Mouse (Mus musculus) E14TG2a.4 (cell line): ENCODE results near the gene Clasrp.

ENCODE experiments used
- H3K27me3 ChIP-seq: 2 replicates; pipeline ENCODE4 v1.6.1; 2014; ENCODE audit warnings: low read length, control low read depth; ENCODE audit not compliant: insufficient read depth
- H3K36me3 ChIP-seq: 2 replicates; pipeline ENCODE4 v1.6.1; 2014; ENCODE audit warnings: low read length, control low read depth; ENCODE audit not compliant: insufficient read depth
- H3K4me1 ChIP-seq: replicated peaks from 2 replicates; pipeline ENCODE4 v1.6.1; 2014; ENCODE audit warnings: low read depth, low read length, control low read depth
- H3K4me3 ChIP-seq: replicated peaks from 2 replicates; pipeline ENCODE4 v1.5.1; 2014; ENCODE audit warnings: mild to moderate bottlenecking, low read length
- H3K9me3 ChIP-seq: 2 replicates; pipeline ENCODE4 v1.6.1; 2014; ENCODE audit warnings: low read length, control low read depth
- CTCF ChIP-seq: conservative IDR thresholded peaks from 2 replicates; pipeline ENCODE4 v1.5.1; 2014; ENCODE audit warnings: low read length
- NANOG ChIP-seq: IDR thresholded peaks from 2 replicates; pipeline ENCODE4 v1.6.1; 2014; ENCODE audit warnings: borderline replicate concordance, low read length, mixed read lengths
- POU5F1 ChIP-seq: IDR thresholded peaks from 2 replicates; pipeline ENCODE4 v1.6.1; 2014; ENCODE audit warnings: low read length, borderline replicate concordance

Gene Clasrp

GRCm38 (mm10) chr7:19554168-19554567 is 50.1 kb downstream of the Clasrp start:
- Histone ChIP-seq H3K9me3 (no peaks in the 10 kb centered on the region), H3K27me3 (no peaks in the 10 kb centered on the region), H3K4me1 (peaks cover 53% of the 10 kb centered on the region), H3K36me3 (peaks cover 73% of the 10 kb centered on the region), H3K4me3 (no peak overlapping the region)
- no peak for TF ChIP-seq NANOG
- TF ChIP-seq CTCF = no peak
- no peak for TF ChIP-seq POU5F1

- no peak for TF ChIP-seq CTCF
- TF ChIP-seq NANOG = no peak
- TF ChIP-seq POU5F1 = no peak
- no peaks in the 10 kb centered on the region for H3K27me3 ChIP-seq
- H3K9me3 ChIP-seq = no peaks in the 10 kb centered on the region
- peaks cover 71% of the 10 kb centered on the region for H3K36me3 ChIP-seq
- no peak overlapping the region for H3K4me3 ChIP-seq
- H3K4me1 ChIP-seq = peaks cover 40% of the 10 kb centered on the region
Observed at GRCm38 (mm10) chr7:19552443-19552842, 51.8 kb downstream of the Clasrp start.

GRCm38 (mm10) chr7:19551634-19552033 is 52.7 kb downstream of the Clasrp start:
- Histone ChIP-seq H3K27me3 (no peaks in the 10 kb centered on the region), H3K4me1 (peaks cover 33% of the 10 kb centered on the region), H3K9me3 (no peaks in the 10 kb centered on the region), H3K36me3 (peaks cover 71% of the 10 kb centered on the region), H3K4me3 (no peak overlapping the region)
- TF ChIP-seq CTCF (no peak), POU5F1 (no peak), NANOG (no peak)

- Histone ChIP-seq H3K27me3 (no peaks in the 10 kb centered on the region), H3K4me3 (no peak overlapping the region), H3K36me3 (peaks cover 62% of the 10 kb centered on the region), H3K9me3 (no peaks in the 10 kb centered on the region), H3K4me1 (peaks cover 21% of the 10 kb centered on the region)
- no peak for TF ChIP-seq NANOG
Observed at GRCm38 (mm10) chr7:19549394-19549793, 54.9 kb downstream of the Clasrp start.

- Histone ChIP-seq H3K36me3 (peaks cover 61% of the 10 kb centered on the region), H3K27me3 (no peaks in the 10 kb centered on the region), H3K4me1 (0 out of 2 replicates have a peak, but pooled peaks cover 13% of the 10 kb centered on the region), H3K4me3 (no peak overlapping the region), H3K9me3 (peaks cover 13% of the 10 kb centered on the region)
- TF ChIP-seq POU5F1 (no peak), NANOG (no peak), CTCF (no peak)
Observed at GRCm38 (mm10) chr7:19547344-19547969, 56.8 kb downstream of the Clasrp start.

GRCm38 (mm10) chr7:19546007-19546406 is 58.3 kb downstream of the Clasrp start:
- H3K27me3 ChIP-seq = no peaks in the 10 kb centered on the region
- TF ChIP-seq CTCF = no peak
- no peak for TF ChIP-seq POU5F1
- no peak for TF ChIP-seq NANOG

GRCm38 (mm10) chr7:19543584-19543983 is 60.7 kb downstream of the Clasrp start:
- TF ChIP-seq POU5F1 = no peak
- TF ChIP-seq NANOG = no peak
- no peak; the same call in 1 of the 2 replicates for TF ChIP-seq CTCF
- H3K27me3 ChIP-seq = no peaks in the 10 kb centered on the region
- peaks cover 63% of the 10 kb centered on the region for H3K36me3 ChIP-seq
- 0 out of 2 replicates have a peak, but pooled peaks cover 5% of the 10 kb centered on the region for H3K4me1 ChIP-seq
- peaks cover 52% of the 10 kb centered on the region for H3K9me3 ChIP-seq
- H3K4me3 ChIP-seq = no peak overlapping the region

More at GRCm38 (mm10) chr7:19546007-19546406, 58.3 kb downstream of the Clasrp start:
- Histone ChIP-seq H3K9me3 (peaks cover 27% of the 10 kb centered on the region), H3K36me3 (peaks cover 65% of the 10 kb centered on the region), H3K4me3 (no peak overlapping the region), H3K4me1 (0 out of 2 replicates have a peak, but pooled peaks cover 5% of the 10 kb centered on the region)

GRCm38 (mm10) chr7:19542155-19542691 is 62.1 kb downstream of the Clasrp start:
- Histone ChIP-seq H3K36me3 (peaks cover 67% of the 10 kb centered on the region), H3K27me3 (no peaks in the 10 kb centered on the region), H3K9me3 (peaks cover 65% of the 10 kb centered on the region), H3K4me3 (no peak overlapping the region), H3K4me1 (no peaks in the 10 kb centered on the region)
- TF ChIP-seq CTCF (no peak), POU5F1 (no peak), NANOG (no peak)
